Mouse (Mus musculus) hindbrain, embryonic 11.5 days (tissue): ENCODE results near the gene Dst. TPM values are rescaled to one million over a fixed set of nuclear protein-coding genes. Genes with fewer than 3 reads are reported as not detected.

ENCODE experiments used
- ATAC-seq: fragments of 200-750 bp; cut with Nextera tagmentation; 2 replicates; pipeline ENCODE4 v1.8.0; 2017; ENCODE audit warnings: mild to moderate bottlenecking, moderate TSS enrichment, moderate library complexity; ENCODE audit not compliant: low FRiP score
- DNase-seq: peaks from one replicate; pipeline ENCODE4 v3.0.0-alpha.2; 2015; ENCODE audit warnings: low spot score
- H3K27ac ChIP-seq: fragments of 300-500 bp; sonication (generic); 2 replicates; pipeline ENCODE4 v1.5.1; 2014; ENCODE audit warnings: mild to moderate bottlenecking, low read depth, low read length
- H3K27me3 ChIP-seq: fragments of 300-500 bp; sonication (generic); 2 replicates; pipeline ENCODE4 v1.6.1; 2014; ENCODE audit warnings: mild to moderate bottlenecking, low read length, moderate library complexity, mixed read lengths; ENCODE audit not compliant: control insufficient read depth, insufficient read depth
- H3K36me3 ChIP-seq: fragments of 300-500 bp; sonication (generic); 2 replicates; pipeline ENCODE4 v1.6.1; 2014; ENCODE audit warnings: mild to moderate bottlenecking, low read length, moderate library complexity, mixed read lengths; ENCODE audit not compliant: control insufficient read depth, insufficient read depth
- H3K4me1 ChIP-seq: fragments of 300-500 bp; sonication (generic); replicated peaks from 2 replicates; pipeline ENCODE4 v1.6.1; 2014; ENCODE audit warnings: low read length, mixed read lengths; ENCODE audit not compliant: control insufficient read depth, insufficient read depth
- H3K4me2 ChIP-seq: fragments of 300-500 bp; sonication (generic); replicated peaks from 2 replicates; pipeline ENCODE4 v1.6.1; 2014; ENCODE audit warnings: mild to moderate bottlenecking, low read depth, low read length
- H3K4me3 ChIP-seq: fragments of 300-500 bp; sonication (generic); 2 replicates; pipeline ENCODE4 v1.5.1; 2014; ENCODE audit warnings: low read depth, low read length
- H3K9ac ChIP-seq: fragments of 300-500 bp; sonication (generic); 2 replicates; pipeline ENCODE4 v1.6.1; 2014; ENCODE audit warnings: low read depth, low read length
- H3K9me3 ChIP-seq: fragments of 300-500 bp; sonication (generic); 2 replicates; pipeline ENCODE4 v1.6.1; 2016; ENCODE audit warnings: low read length; ENCODE audit not compliant: control insufficient read depth
- WGBS: fragments of 180-500 bp; shearing (Covaris S2); extraction: QIAGEN DNeasy Blood & Tissue Kit; methylation state at CpG from one replicate; pipeline ENCODE4 v1.1.7; 2014; 5-methylcytosine and 5-hydroxymethylcytosine counted together
- polyA plus RNA-seq: library from polyadenylated mRNA; unstranded; fragments of >200 nt; fragmentation: Nextera tagmentation; extraction: Ambion mirVana; gene quantifications from 2 replicates; pipeline ENCODE4 v1.2.1, GENCODE M21; 2014

Dst gene
- polyA plus RNA-seq, 1 experiment from 2014 or later = 60.0 TPM

- WGBS = 47% methylated on average over 3 of the region's 3 CpGs
- 0 out of 2 replicates have a peak, but pooled peaks have one; percentile 24 for ATAC-seq
- H3K27me3 ChIP-seq = no peaks in the 10 kb centered on the region
These were observed 134.3 kb downstream of the Dst start for GRCm38 (mm10) chr1:34042299-34042698.

GRCm38 (mm10) chr1:34043327-34043726 lies 135.3 kb downstream of the Dst start:
- H3K36me3 ChIP-seq = no peaks in the 10 kb centered on the region
- H3K4me2 ChIP-seq = no peak overlapping the region
- H3K4me3 ChIP-seq = no peak overlapping the region
- ATAC-seq = no peak
- WGBS = 84% methylated on average over 8 of the region's 8 CpGs
- H3K9me3 ChIP-seq = no peaks in the 10 kb centered on the region
- H3K4me1 ChIP-seq = no peaks in the 10 kb centered on the region; the same call in 1 of the 2 replicates
- no peaks in the 10 kb centered on the region for H3K27me3 ChIP-seq
- no peak for DNase-seq
- H3K27ac ChIP-seq = no peak overlapping the region
- no peak overlapping the region for H3K9ac ChIP-seq

More at GRCm38 (mm10) chr1:34042299-34042698, 134.3 kb downstream of the Dst start:
- H3K4me1 ChIP-seq = no peaks in the 10 kb centered on the region; the same call in 1 of the 2 replicates
- no peaks in the 10 kb centered on the region for H3K9me3 ChIP-seq
- no peak overlapping the region for H3K4me3 ChIP-seq
- H3K36me3 ChIP-seq = no peaks in the 10 kb centered on the region
- no peak overlapping the region for H3K9ac ChIP-seq
- H3K27ac ChIP-seq = no peak overlapping the region
- DNase-seq = no peak
- H3K4me2 ChIP-seq = no peak overlapping the region

- H3K27ac ChIP-seq = no peak overlapping the region
- ATAC-seq (no peak), DNase-seq (no peak)
- no peak overlapping the region for H3K9ac ChIP-seq
- no peaks in the 10 kb centered on the region for H3K9me3 ChIP-seq
- no peaks in the 10 kb centered on the region for H3K27me3 ChIP-seq
- H3K4me1 ChIP-seq = no peaks in the 10 kb centered on the region; the same call in 1 of the 2 replicates
- no peak overlapping the region for H3K4me3 ChIP-seq
- H3K4me2 ChIP-seq = no peak overlapping the region
- 93% methylated on average over 7 of the region's 7 CpGs for WGBS
- no peaks in the 10 kb centered on the region for H3K36me3 ChIP-seq
These were observed 136.0 kb downstream of the Dst start for GRCm38 (mm10) chr1:34043836-34044550.

- 79% methylated on average over 3 of the region's 3 CpGs for whole genome bisulfite sequencing
- Histone ChIP-seq H3K27me3 (no peaks in the 10 kb centered on the region), H3K9ac (no peak overlapping the region), H3K36me3 (no peaks in the 10 kb centered on the region), H3K4me2 (no peak overlapping the region), H3K27ac (no peak overlapping the region), H3K4me1 (no peaks in the 10 kb centered on the region; the same call in 1 of the 2 replicates), H3K9me3 (no peaks in the 10 kb centered on the region), H3K4me3 (no peak overlapping the region)
- DNase-seq = no peak
- ATAC-seq = no peak
These were observed 136.7 kb downstream of the Dst start for GRCm38 (mm10) chr1:34044675-34045074.

GRCm38 (mm10) chr1:34047285-34047684 lies 139.3 kb downstream of the Dst start:
- H3K27ac ChIP-seq = no peak overlapping the region
- no peaks in the 10 kb centered on the region for H3K36me3 ChIP-seq
- H3K4me2 ChIP-seq = no peak overlapping the region
- no peak overlapping the region for H3K9ac ChIP-seq
- no peak for DNase-seq
- WGBS = 97% methylated on average over 3 of the region's 3 CpGs
- H3K27me3 ChIP-seq = no peaks in the 10 kb centered on the region
- H3K4me1 ChIP-seq = 0 out of 2 replicates have a peak, but pooled peaks cover 2% of the 10 kb centered on the region
- H3K9me3 ChIP-seq = no peaks in the 10 kb centered on the region
- H3K4me3 ChIP-seq = no peak overlapping the region
- no peak for ATAC-seq

GRCm38 (mm10) chr1:34051251-34051650 lies 143.2 kb downstream of the Dst start:
- H3K4me1 ChIP-seq = 0 out of 2 replicates have a peak, but pooled peaks cover 2% of the 10 kb centered on the region
- H3K4me2 ChIP-seq = no peak overlapping the region
- no peak for ATAC-seq
- H3K27me3 ChIP-seq = no peaks in the 10 kb centered on the region
- DNase-seq = no peak
- no peaks in the 10 kb centered on the region for H3K9me3 ChIP-seq
- no peak overlapping the region for H3K27ac ChIP-seq
- no peak overlapping the region for H3K4me3 ChIP-seq
- no peaks in the 10 kb centered on the region for H3K36me3 ChIP-seq
- WGBS = 75% methylated on average over 3 of the region's 3 CpGs
- H3K9ac ChIP-seq = no peak overlapping the region

- no peak for ATAC-seq
- Histone ChIP-seq H3K9me3 (no peaks in the 10 kb centered on the region), H3K27me3 (no peaks in the 10 kb centered on the region), H3K4me1 (0 out of 2 replicates have a peak, but pooled peaks cover 2% of the 10 kb centered on the region), H3K36me3 (no peaks in the 10 kb centered on the region), H3K9ac (no peak overlapping the region), H3K4me2 (no peak overlapping the region), H3K4me3 (no peak overlapping the region), H3K27ac (no peak overlapping the region)
- no peak for DNase-seq
- 73% methylated on average over 5 of the region's 5 CpGs for WGBS
These were observed 144.4 kb downstream of the Dst start for GRCm38 (mm10) chr1:34052422-34052821.

GRCm38 (mm10) chr1:34054970-34055369 lies 146.9 kb downstream of the Dst start:
- Histone ChIP-seq H3K4me3 (no peak overlapping the region), H3K36me3 (no peaks in the 10 kb centered on the region), H3K27me3 (no peaks in the 10 kb centered on the region), H3K4me1 (0 out of 2 replicates have a peak, but pooled peaks cover 2% of the 10 kb centered on the region), H3K9me3 (no peaks in the 10 kb centered on the region), H3K4me2 (no peak overlapping the region), H3K27ac (no peak overlapping the region), H3K9ac (no peak overlapping the region)
- no peak for DNase-seq
- WGBS = 93% methylated on average over 10 of the region's 10 CpGs
- ATAC-seq = no peak

- H3K9me3 ChIP-seq = no peaks in the 10 kb centered on the region
- WGBS = 93% methylated on average over 14 of the region's 14 CpGs
- ATAC-seq = no peak
These were observed 148.6 kb downstream of the Dst start for GRCm38 (mm10) chr1:34056658-34057057.

More at GRCm38 (mm10) chr1:34056658-34057057, 148.6 kb downstream of the Dst start:
- H3K27me3 ChIP-seq = no peaks in the 10 kb centered on the region
- H3K27ac ChIP-seq = no peak overlapping the region
- DNase-seq = no peak
- no peak overlapping the region for H3K4me3 ChIP-seq
- no peak overlapping the region for H3K9ac ChIP-seq
- H3K4me1 ChIP-seq = 0 out of 2 replicates have a peak, but pooled peaks cover 7% of the 10 kb centered on the region
- H3K36me3 ChIP-seq = no peaks in the 10 kb centered on the region
- no peak overlapping the region for H3K4me2 ChIP-seq
